Mouse (Mus musculus): Measurements from ENCODE around the gene Nipsnap2. TPM values are rescaled to one million over a fixed set of nuclear protein-coding genes. Genes with fewer than 3 reads are reported as not detected.
A peak's percentile ranks its signal among the peaks of the same experiment; 100 is the strongest.

Gene Nipsnap2
- polyA plus RNA-seq, 1 experiment from 2014 or later, result 95.3 TPM

DNA sequence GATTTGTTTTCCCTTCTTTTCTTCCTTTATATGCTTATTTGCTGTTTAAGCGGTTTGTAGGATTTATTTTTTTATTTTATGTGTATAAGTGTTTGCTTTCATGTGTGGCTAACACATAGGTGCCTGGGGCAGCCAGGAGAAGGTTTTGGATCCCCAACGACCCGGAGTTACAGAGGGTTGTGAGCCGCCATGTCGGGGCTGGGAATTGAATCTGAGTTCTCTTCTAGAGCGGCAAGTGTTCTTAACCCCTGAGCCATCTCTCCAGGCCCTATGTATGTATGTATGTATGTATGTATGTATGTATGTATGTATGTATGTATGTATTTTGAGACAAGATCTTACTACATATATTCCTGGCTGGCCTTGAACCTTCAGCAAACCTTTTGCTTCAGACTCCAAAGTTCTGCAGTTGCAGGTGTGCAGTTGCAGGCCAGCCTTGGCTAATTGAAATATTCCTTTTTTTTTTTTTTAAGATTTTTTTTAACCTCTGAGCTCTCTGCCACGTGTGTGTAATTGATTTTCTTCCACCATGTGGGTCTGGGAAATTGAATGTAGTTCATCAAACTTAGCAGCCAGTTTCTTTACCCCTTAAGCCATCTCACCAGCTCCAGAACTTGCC lies 1.0 kb downstream of the Nipsnap2 start:
- Histone ChIP-seq H3K4me3 (peak overlapping the region; percentile 87), H3K4me2 (peak overlapping the region; percentile 52), H3K9ac (peak overlapping the region; percentile 94), H3K27me3 (no peaks in the 10 kb centered on the region), H3K36me3 (no peaks in the 10 kb centered on the region), H3K27ac (peak overlapping the region; percentile 97), H3K9me3 (no peaks in the 10 kb centered on the region), H3K4me1 (peaks cover 48% of the 10 kb centered on the region)
- no peak for ATAC-seq (ENCODE audit: borderline replicate concordance, extremely low read depth, low FRiP score, low TSS enrichment)
- WGBS, result 22% methylated on average over 7 of the region's 7 CpGs

GRCm38 (mm10) chr5:129726784-129727183 lies 1.9 kb downstream of the Nipsnap2 start:
- Histone ChIP-seq H3K36me3 (no peaks in the 10 kb centered on the region), H3K9me3 (no peaks in the 10 kb centered on the region), H3K27me3 (no peaks in the 10 kb centered on the region), H3K27ac (no peak overlapping the region), H3K4me3 (no peak overlapping the region), H3K4me1 (peaks cover 48% of the 10 kb centered on the region), H3K9ac (no peak overlapping the region), H3K4me2 (no peak overlapping the region)
- 82% methylated on average over 3 of the region's 3 CpGs for WGBS
- no peak for ATAC-seq (ENCODE audit: borderline replicate concordance, extremely low read depth, low FRiP score, low TSS enrichment)

GRCm38 (mm10) chr5:129729286-129729685 lies 4.4 kb downstream of the Nipsnap2 start:
- Histone ChIP-seq H3K4me2 (peak overlapping the region; percentile 21), H3K27ac (peak overlapping the region; percentile 38), H3K4me3 (no peak overlapping the region), H3K9me3 (no peaks in the 10 kb centered on the region), H3K36me3 (no peaks in the 10 kb centered on the region), H3K9ac (no peak overlapping the region; the same call in 1 of the 2 replicates), H3K4me1 (peaks cover 44% of the 10 kb centered on the region), H3K27me3 (no peaks in the 10 kb centered on the region)
- no peak for ATAC-seq (ENCODE audit: borderline replicate concordance, extremely low read depth, low FRiP score, low TSS enrichment)
- 16% methylated on average over 11 of the region's 11 CpGs for WGBS

GRCm38 (mm10) chr5:129730344-129730743 lies 5.5 kb downstream of the Nipsnap2 start:
- Histone ChIP-seq H3K36me3 (no peaks in the 10 kb centered on the region), H3K27me3 (no peaks in the 10 kb centered on the region), H3K4me3 (no peak overlapping the region), H3K4me1 (peaks cover 40% of the 10 kb centered on the region), H3K9me3 (no peaks in the 10 kb centered on the region), H3K9ac (no peak overlapping the region), H3K27ac (no peak overlapping the region), H3K4me2 (no peak overlapping the region)
- ATAC-seq (ENCODE audit: borderline replicate concordance, extremely low read depth, low FRiP score, low TSS enrichment), result no peak
- 67% methylated on average over 11 of the region's 11 CpGs for WGBS

DNA sequence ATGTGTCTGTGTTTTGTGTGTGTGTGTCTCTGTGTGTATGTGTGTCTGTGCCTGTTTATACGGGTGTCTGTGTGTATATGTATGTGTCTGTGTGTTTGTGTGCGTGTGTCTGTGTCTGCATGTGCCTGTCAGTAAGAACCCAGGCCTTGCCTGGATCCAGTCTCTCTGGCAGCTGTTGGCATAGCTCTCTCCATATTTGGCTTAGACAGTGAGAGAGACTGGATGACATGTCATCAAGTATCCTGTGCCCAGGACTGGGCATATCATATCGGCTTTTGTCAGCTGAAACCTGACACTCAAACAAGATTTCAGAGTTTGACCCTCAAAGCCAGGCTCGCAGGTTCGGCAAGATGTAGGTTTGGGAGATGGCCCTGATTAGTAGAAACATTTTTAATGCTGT lies 6.2 kb downstream of the Nipsnap2 start:
- no peak for ATAC-seq (ENCODE audit: borderline replicate concordance, extremely low read depth, low FRiP score, low TSS enrichment)
- H3K9me3 ChIP-seq, result no peaks in the 10 kb centered on the region
- H3K36me3 ChIP-seq, result no peaks in the 10 kb centered on the region
- H3K4me2 ChIP-seq, result no peak overlapping the region
- H3K27me3 ChIP-seq, result no peaks in the 10 kb centered on the region
- no peak overlapping the region for H3K4me3 ChIP-seq
- H3K9ac ChIP-seq, result no peak overlapping the region
- peaks cover 35% of the 10 kb centered on the region for H3K4me1 ChIP-seq
- 58% methylated on average over 5 of the region's 5 CpGs for WGBS
- no peak overlapping the region for H3K27ac ChIP-seq

DNA sequence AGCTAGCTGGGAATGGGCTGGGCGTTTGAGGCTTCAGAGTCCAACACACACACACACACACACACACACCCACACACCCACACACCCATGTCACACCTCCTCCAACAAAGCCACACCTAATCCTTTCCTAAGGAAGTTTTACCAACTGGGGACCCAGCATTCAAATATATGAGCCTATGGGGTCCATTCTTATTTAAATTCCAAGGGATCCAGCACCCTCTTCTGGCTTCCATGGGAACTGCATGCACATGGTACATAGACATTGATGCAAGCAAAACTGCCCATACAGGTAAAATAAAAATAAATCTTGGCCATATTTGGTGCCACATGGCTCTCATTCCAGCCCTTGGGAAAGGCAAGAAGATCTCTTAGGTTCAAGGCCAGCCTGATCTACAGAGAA lies 16.1 kb downstream of the Nipsnap2 start:
- no peak overlapping the region for H3K4me2 ChIP-seq
- H3K27ac ChIP-seq, result no peak overlapping the region
- H3K9me3 ChIP-seq, result no peaks in the 10 kb centered on the region
- no peak overlapping the region for H3K9ac ChIP-seq
- H3K4me1 ChIP-seq, result no peaks in the 10 kb centered on the region
- ATAC-seq (ENCODE audit: borderline replicate concordance, extremely low read depth, low FRiP score, low TSS enrichment), result no peak
- no peak overlapping the region for H3K4me3 ChIP-seq
- no peaks in the 10 kb centered on the region for H3K27me3 ChIP-seq
- peaks cover 25% of the 10 kb centered on the region for H3K36me3 ChIP-seq
- WGBS, result 88% methylated on average over 1 of the region's 1 CpGs

DNA sequence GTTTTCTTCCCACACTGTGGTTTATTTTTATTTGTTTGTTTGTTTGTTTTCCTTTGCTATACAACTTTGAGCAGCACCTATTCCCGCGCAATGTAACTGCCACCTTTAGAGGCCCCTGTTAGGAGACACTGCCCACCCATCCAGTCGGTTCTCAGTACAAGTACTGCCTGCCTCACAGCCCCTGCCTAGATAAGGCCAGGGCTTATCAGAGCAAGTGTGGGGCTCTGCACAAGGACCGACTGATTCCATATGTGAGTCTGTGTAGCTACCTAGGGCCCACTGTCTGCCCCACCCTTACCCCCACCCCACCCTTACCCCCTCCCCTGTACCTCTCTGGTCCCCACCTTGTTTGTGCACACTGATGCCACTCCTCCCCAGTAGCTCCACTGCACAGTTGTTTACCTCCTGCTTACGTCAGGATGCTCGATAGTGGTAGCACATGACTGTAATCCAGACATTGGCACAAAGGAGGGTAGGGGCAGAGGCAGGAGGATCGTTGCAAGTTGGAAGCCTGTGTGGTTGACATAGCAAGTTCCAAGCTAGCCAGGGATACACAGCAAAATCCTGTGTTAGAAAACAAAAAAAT lies 18.1 kb downstream of the Nipsnap2 start:
- H3K9ac ChIP-seq, result no peak overlapping the region
- H3K27ac ChIP-seq, result no peak overlapping the region
- no peaks in the 10 kb centered on the region for H3K4me1 ChIP-seq
- WGBS, result 57% methylated on average over 7 of the region's 7 CpGs
- peaks cover 39% of the 10 kb centered on the region for H3K36me3 ChIP-seq
- no peak overlapping the region for H3K4me2 ChIP-seq
- no peaks in the 10 kb centered on the region for H3K27me3 ChIP-seq
- ATAC-seq (ENCODE audit: borderline replicate concordance, extremely low read depth, low FRiP score, low TSS enrichment), result no peak; the same call in 1 of the 2 replicates
- no peak overlapping the region for H3K4me3 ChIP-seq
- no peaks in the 10 kb centered on the region for H3K9me3 ChIP-seq

DNA sequence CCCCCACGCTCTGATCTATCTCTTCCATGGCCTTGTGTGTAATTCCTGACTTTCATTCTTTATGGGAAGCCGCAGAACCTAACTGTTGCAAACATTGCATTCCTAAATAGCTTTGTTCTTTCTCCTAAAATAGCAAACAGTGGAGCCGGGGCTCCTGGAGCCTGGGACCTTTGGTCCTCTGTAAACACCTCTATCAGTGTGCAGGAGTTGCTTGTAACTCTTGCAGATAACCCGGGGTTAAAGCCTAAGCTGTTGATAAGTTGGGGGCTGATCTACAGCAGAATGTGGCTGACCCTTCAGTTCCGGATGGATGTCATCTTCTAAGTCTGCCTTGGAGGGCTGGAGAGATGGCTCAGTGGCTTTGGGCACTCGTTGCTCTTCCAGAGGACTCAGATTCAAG lies 19.2 kb downstream of the Nipsnap2 start:
- no peak for ATAC-seq (ENCODE audit: borderline replicate concordance, extremely low read depth, low FRiP score, low TSS enrichment)
- Histone ChIP-seq H3K9me3 (no peaks in the 10 kb centered on the region), H3K27ac (no peak overlapping the region), H3K9ac (no peak overlapping the region), H3K4me1 (no peaks in the 10 kb centered on the region), H3K4me2 (no peak overlapping the region), H3K4me3 (no peak overlapping the region), H3K36me3 (peaks cover 45% of the 10 kb centered on the region), H3K27me3 (no peaks in the 10 kb centered on the region)
- WGBS, result 20% methylated on average over 6 of the region's 6 CpGs

DNA sequence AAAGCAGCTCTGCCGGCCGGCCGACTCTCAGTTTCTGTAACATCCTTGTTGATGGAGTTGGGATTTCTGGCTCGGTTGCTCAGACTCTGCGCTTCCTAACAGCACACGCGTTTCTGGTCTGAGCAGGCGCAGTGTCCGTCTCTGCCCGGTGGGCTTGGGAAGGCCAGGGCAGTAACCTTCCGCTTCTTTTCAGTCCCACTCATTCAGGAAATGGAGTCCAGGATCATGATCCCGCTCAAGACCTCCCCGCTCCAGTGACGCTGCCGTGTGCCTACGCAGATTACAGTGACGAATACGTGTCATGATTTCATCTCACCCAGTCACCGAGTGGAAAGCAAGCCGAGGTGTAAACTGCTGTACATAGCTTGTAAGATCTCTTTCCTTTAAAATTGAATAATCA lies 32.0 kb downstream of the Nipsnap2 start:
- Histone ChIP-seq H3K27me3 (no peaks in the 10 kb centered on the region), H3K4me1 (no peaks in the 10 kb centered on the region), H3K4me3 (no peak overlapping the region), H3K36me3 (peaks cover 16% of the 10 kb centered on the region), H3K27ac (no peak overlapping the region), H3K4me2 (no peak overlapping the region), H3K9ac (no peak overlapping the region), H3K9me3 (no peaks in the 10 kb centered on the region)
- 89% methylated on average over 20 of the region's 20 CpGs for WGBS
- ATAC-seq (ENCODE audit: borderline replicate concordance, extremely low read depth, low FRiP score, low TSS enrichment), result no peak

DNA sequence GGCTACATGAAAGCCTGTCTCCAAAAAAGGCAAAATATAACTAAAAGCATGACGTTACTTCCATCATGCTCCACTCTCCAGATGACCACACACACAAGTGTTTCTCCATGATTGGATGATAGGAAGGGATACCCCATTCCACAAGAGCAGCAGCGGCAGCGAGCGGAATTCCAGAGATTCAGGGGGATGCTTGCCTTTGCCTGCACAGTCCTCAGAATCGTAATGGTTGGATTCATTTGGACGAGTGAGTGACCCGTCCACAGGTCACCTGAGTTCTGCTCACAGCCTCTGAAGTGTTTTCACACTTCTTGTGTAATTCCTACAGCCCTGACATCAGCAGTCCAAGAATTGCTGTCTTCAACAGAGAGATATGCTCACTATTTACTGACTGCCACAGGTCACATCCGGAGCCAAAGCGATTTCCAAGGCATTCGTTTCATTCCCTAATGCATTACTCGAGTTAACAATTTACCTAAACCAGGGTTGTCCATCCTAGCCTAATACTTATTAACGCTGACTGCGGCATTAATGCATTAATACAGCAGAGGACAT lies 35.1 kb downstream of the Nipsnap2 start:
- 75% methylated on average over 13 of the region's 13 CpGs for WGBS
- Histone ChIP-seq H3K4me2 (no peak overlapping the region), H3K9ac (no peak overlapping the region), H3K27ac (no peak overlapping the region), H3K4me1 (no peaks in the 10 kb centered on the region), H3K27me3 (no peaks in the 10 kb centered on the region), H3K4me3 (no peak overlapping the region), H3K36me3 (peaks cover 14% of the 10 kb centered on the region), H3K9me3 (no peaks in the 10 kb centered on the region)
- ATAC-seq (ENCODE audit: borderline replicate concordance, extremely low read depth, low FRiP score, low TSS enrichment), result no peak

DNA sequence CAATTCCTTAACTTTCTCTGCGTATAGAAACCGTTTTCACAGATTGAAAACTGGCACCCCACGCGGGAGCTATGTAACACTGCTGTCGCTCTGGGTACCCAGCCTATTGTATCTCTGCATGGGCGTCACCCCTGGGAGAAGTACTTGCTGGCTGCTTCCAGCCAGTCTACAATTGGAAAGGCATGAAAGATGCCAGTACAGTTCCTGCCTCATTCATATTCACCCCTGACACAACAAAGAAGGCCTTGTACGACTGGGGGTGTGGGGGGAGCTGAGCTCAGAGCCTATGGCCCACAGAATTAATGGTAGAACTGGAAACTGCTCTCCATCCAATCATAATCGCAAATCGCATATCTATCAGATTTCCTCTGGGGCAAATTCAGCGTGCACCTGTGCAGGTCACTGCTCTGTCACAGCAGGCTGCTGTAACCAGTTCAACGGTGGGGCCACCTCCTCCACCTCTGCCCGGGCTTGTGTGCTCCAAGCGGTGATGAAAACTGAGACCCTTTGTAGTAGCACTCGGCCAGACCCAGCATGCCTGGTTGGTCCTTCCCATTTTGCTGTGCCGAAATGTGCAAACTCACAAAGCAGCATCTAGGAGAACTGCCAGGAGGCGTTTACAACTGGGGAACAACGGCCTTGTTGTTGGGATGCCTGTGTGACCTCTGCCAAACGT lies 37.1 kb downstream of the Nipsnap2 start:
- Histone ChIP-seq H3K4me2 (no peak overlapping the region), H3K4me3 (no peak overlapping the region), H3K4me1 (no peaks in the 10 kb centered on the region), H3K9me3 (no peaks in the 10 kb centered on the region), H3K9ac (no peak overlapping the region), H3K27ac (no peak overlapping the region), H3K36me3 (peaks cover 7% of the 10 kb centered on the region), H3K27me3 (no peaks in the 10 kb centered on the region)
- ATAC-seq (ENCODE audit: borderline replicate concordance, extremely low read depth, low FRiP score, low TSS enrichment), result 0 out of 2 replicates have a peak, but pooled peaks have one; percentile 35
- WGBS, result 67% methylated on average over 18 of the region's 18 CpGs

Measured in lung, embryonic 15.5 days (tissue).